Mouse (Mus musculus) MEL (cell line): ENCODE results near the gene Rbms3. TPM values are rescaled to one million over a fixed set of nuclear protein-coding genes. Genes with fewer than 3 reads are reported as not detected.

ENCODE experiments used
- DNase-seq: peaks from one replicate; pipeline ENCODE4 v3.0.0; 2011; ENCODE audit warnings: low read depth, low spot score
- H3K27ac ChIP-seq: 2 replicates; pipeline ENCODE4 v1.5.1; 2012; ENCODE audit warnings: low read depth, mild to moderate bottlenecking, control low read depth, low read length, moderate library complexity; ENCODE audit not compliant: control insufficient read depth
- H3K27me3 ChIP-seq, 2 experiments: fragments of 150-350 bp in 1 of 2; sonication (generic) in 1 of 2; 2 replicates each; pipeline ENCODE4 v1.6.1; 2012; ENCODE audit warnings: low read length in 2 of 2, mild to moderate bottlenecking in 2 of 2, improper control_type of control experiment in 1 of 2, moderate library complexity in 1 of 2; ENCODE audit not compliant: insufficient read depth in 2 of 2, control insufficient read depth in 1 of 2
- H3K36me3 ChIP-seq, 2 experiments: 2 replicates each; pipeline ENCODE4 v1.6.1; 2012 to 2014; ENCODE audit warnings: low read length in 2 of 2, improper control_type of control experiment in 1 of 2, inconsistent platforms in 1 of 2, mild to moderate bottlenecking in 1 of 2; ENCODE audit not compliant: insufficient read depth in 2 of 2, control insufficient read depth in 1 of 2
- H3K4me1 ChIP-seq, 2 experiments: fragments of 150-350 bp in 1 of 2; sonication (generic) in 1 of 2; 2 replicates each; pipeline ENCODE4 v1.6.1; 2012; ENCODE audit warnings: low read length in 2 of 2, improper control_type of control experiment in 1 of 2, mild to moderate bottlenecking in 1 of 2; ENCODE audit not compliant: insufficient read depth in 2 of 2, control insufficient read depth in 1 of 2
- H3K4me3 ChIP-seq, 2 experiments: fragments of 150-350 bp in 1 of 2; sonication (generic) in 1 of 2; 2 replicates each; pipeline ENCODE4 v1.5.1; 2012; ENCODE audit warnings: low read depth in 2 of 2, low read length in 2 of 2, mild to moderate bottlenecking in 2 of 2, moderate library complexity in 2 of 2, control low read depth in 1 of 2, improper control_type of control experiment in 1 of 2; ENCODE audit not compliant: control insufficient read depth in 1 of 2, insufficient read depth in 1 of 2
- H3K79me2 ChIP-seq: 2 replicates; pipeline ENCODE4 v1.6.1; 2012; ENCODE audit warnings: mild to moderate bottlenecking, low read length, moderate library complexity; ENCODE audit not compliant: control insufficient read depth, poor library complexity, insufficient read depth
- H3K9ac ChIP-seq: 2 replicates; pipeline ENCODE4 v1.6.1; 2012; ENCODE audit warnings: low read depth, mild to moderate bottlenecking, control low read depth, low read length, moderate library complexity; ENCODE audit not compliant: control insufficient read depth, poor library complexity, severe bottlenecking
- H3K9me3 ChIP-seq: fragments of 150-350 bp; sonication (generic); replicated peaks from 2 replicates; pipeline ENCODE4 v1.6.1; 2012; ENCODE audit warnings: mild to moderate bottlenecking, low read length, improper control_type of control experiment, moderate library complexity; ENCODE audit not compliant: insufficient read depth
- BHLHE40 ChIP-seq: IDR thresholded peaks from 2 replicates; pipeline ENCODE4 v1.6.1; 2012; ENCODE audit warnings: low read depth, mild to moderate bottlenecking, inconsistent platforms, low read length, improper control_type of control experiment, borderline replicate concordance
- CHD1 ChIP-seq: IDR thresholded peaks from 2 replicates; pipeline ENCODE4 v1.6.1; 2012; ENCODE audit warnings: low read depth, mild to moderate bottlenecking, inconsistent platforms, low read length, improper control_type of control experiment
- E2F4 ChIP-seq: IDR thresholded peaks from 2 replicates; pipeline ENCODE4 v1.6.1; 2011; ENCODE audit warnings: low read depth, low read length, improper control_type of control experiment, borderline replicate concordance
- ETS1 ChIP-seq: IDR thresholded peaks from 2 replicates; pipeline ENCODE4 v1.6.1; 2012; ENCODE audit warnings: low read depth, mild to moderate bottlenecking, inconsistent platforms, low read length, improper control_type of control experiment, moderate library complexity
- GABPA ChIP-seq: IDR thresholded peaks from 2 replicates; pipeline ENCODE4 v1.6.1; 2012; ENCODE audit warnings: low read depth, mild to moderate bottlenecking, inconsistent platforms, low read length, improper control_type of control experiment, moderate library complexity
- JUND ChIP-seq: IDR thresholded peaks from 2 replicates; pipeline ENCODE4 v1.6.1; 2011; ENCODE audit warnings: low read depth, mild to moderate bottlenecking, improper control_type of control experiment, low read length
- KAT2A ChIP-seq: conservative IDR thresholded peaks from 2 replicates; pipeline ENCODE4 v1.6.1; 2012; ENCODE audit warnings: low read depth, low read length, improper control_type of control experiment, inconsistent platforms
- MAFK ChIP-seq: IDR thresholded peaks from 2 replicates; pipeline ENCODE4 v1.6.1; 2011; ENCODE audit warnings: low read depth, mild to moderate bottlenecking, low read length, improper control_type of control experiment, borderline replicate concordance
- MAZ ChIP-seq: IDR thresholded peaks from 2 replicates; pipeline ENCODE4 v1.6.1; 2012; ENCODE audit warnings: low read depth, mild to moderate bottlenecking, inconsistent platforms, low read length, improper control_type of control experiment
- MXI1 ChIP-seq: IDR thresholded peaks from 2 replicates; pipeline ENCODE4 v1.6.1; 2011; ENCODE audit warnings: mild to moderate bottlenecking, low read depth, low read length, improper control_type of control experiment
- NELFE ChIP-seq: IDR thresholded peaks from 2 replicates; pipeline ENCODE4 v1.6.1; 2011; ENCODE audit warnings: low read depth, low read length, improper control_type of control experiment
- NRF1 ChIP-seq: IDR thresholded peaks from 2 replicates; pipeline ENCODE4 v1.6.1; 2014; ENCODE audit warnings: low read depth, mild to moderate bottlenecking, inconsistent platforms, low read length, improper control_type of control experiment, moderate library complexity; ENCODE audit not compliant: poor library complexity, insufficient read depth, severe bottlenecking
- POLR2A ChIP-seq, 2 experiments: IDR thresholded peaks; 2 replicates each; pipeline ENCODE4 v1.6.1; 2011 to 2012; ENCODE audit warnings: low read length in 2 of 2, mild to moderate bottlenecking in 2 of 2, control low read depth in 1 of 2, improper control_type of control experiment in 1 of 2, low read depth in 1 of 2, moderate library complexity in 1 of 2; ENCODE audit not compliant: control insufficient read depth in 1 of 2, insufficient read depth in 1 of 2, poor library complexity in 1 of 2
- POLR2AphosphoS2 ChIP-seq: IDR thresholded peaks from 2 replicates; pipeline ENCODE4 v1.6.1; 2011; ENCODE audit warnings: low read length, improper control_type of control experiment
- POLR2AphosphoS5 ChIP-seq: IDR thresholded peaks from 2 replicates; pipeline ENCODE4 v1.6.1; 2012; ENCODE audit warnings: low read depth, borderline replicate concordance, mild to moderate bottlenecking, inconsistent platforms, low read length, moderate library complexity, mixed read lengths
- RCOR1 ChIP-seq: IDR thresholded peaks from 2 replicates; pipeline ENCODE4 v1.6.1; 2012; ENCODE audit warnings: low read depth, mild to moderate bottlenecking, inconsistent platforms, low read length, improper control_type of control experiment
- SIN3A ChIP-seq: IDR thresholded peaks from 2 replicates; pipeline ENCODE4 v1.6.1; 2012; ENCODE audit warnings: low read length, improper control_type of control experiment, inconsistent platforms
- SMC3 ChIP-seq: IDR thresholded peaks from 2 replicates; pipeline ENCODE4 v1.6.1; 2011; ENCODE audit warnings: low read depth, low read length, improper control_type of control experiment
- UBTF ChIP-seq: IDR thresholded peaks from 2 replicates; pipeline ENCODE4 v1.6.1; 2012; ENCODE audit warnings: low read depth, mild to moderate bottlenecking, inconsistent platforms, low read length, improper control_type of control experiment, moderate library complexity, borderline replicate concordance; ENCODE audit not compliant: insufficient read depth
- ZC3H11A ChIP-seq: IDR thresholded peaks from 2 replicates; pipeline ENCODE4 v1.6.1; 2012; ENCODE audit warnings: low read depth, mild to moderate bottlenecking, inconsistent platforms, low read length, improper control_type of control experiment
- polyA plus RNA-seq, 2 experiments: library from polyadenylated mRNA; stranded (reverse) in 1 of 2; unstranded in 1 of 2; fragments of >175 nt in 1 of 2; fragments of >200 nt in 1 of 2; gene quantifications; 2 replicates each; pipeline versions ENCODE4 v1.2.1 to v1.2.4; 2012; ENCODE audit warnings: low replicate concordance in 2 of 2, low read depth in 1 of 2; ENCODE audit not compliant: insufficient read length in 2 of 2, insufficient read depth in 1 of 2, missing spikeins in 1 of 2
- total RNA-seq: library from RNA; depleted of rRNA; stranded (reverse); fragments of 300-350 nt; gene quantifications from 2 replicates; pipeline ENCODE4 v1.2.3, GENCODE M21; 2012

Gene Rbms3
- total and polyA plus RNA-seq, 3 experiments, result not detected

DNA sequence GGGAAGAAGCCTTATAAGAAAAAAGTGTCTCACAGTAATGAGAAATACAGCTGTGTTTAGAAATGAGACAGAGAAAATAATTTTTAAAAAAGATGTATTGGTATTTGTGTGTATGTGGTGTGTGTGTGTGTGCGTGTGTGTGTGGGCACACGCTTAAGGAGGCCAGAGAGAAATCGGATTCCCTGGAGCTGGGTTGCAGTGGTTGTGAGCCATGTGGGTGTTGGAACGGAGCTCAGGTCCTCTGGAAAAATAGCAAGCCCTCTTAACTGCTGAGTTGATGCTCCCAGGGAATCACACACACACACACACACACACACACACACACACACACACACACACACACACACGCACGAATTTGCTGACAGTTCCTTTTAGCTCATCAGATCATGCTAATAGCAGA is 900.5 kb downstream of the Rbms3 start:
- Histone ChIP-seq H3K27me3 (no peaks in the 10 kb centered on the region; a peak in 1 of 4 replicates), H3K4me1 (no peaks in the 10 kb centered on the region), H3K27ac (no peak overlapping the region), H3K79me2 (no peaks in the 10 kb centered on the region), H3K4me3 (no peak overlapping the region), H3K9ac (no peak overlapping the region), H3K36me3 (no peaks in the 10 kb centered on the region), H3K9me3 (no peaks in the 10 kb centered on the region)
- no peak for DNase-seq
- TF ChIP-seq NRF1 (no peak), RCOR1 (no peak), POLR2AphosphoS2 (no peak), E2F4 (no peak), UBTF (no peak), SIN3A (no peak), BHLHE40 (no peak)

DNA sequence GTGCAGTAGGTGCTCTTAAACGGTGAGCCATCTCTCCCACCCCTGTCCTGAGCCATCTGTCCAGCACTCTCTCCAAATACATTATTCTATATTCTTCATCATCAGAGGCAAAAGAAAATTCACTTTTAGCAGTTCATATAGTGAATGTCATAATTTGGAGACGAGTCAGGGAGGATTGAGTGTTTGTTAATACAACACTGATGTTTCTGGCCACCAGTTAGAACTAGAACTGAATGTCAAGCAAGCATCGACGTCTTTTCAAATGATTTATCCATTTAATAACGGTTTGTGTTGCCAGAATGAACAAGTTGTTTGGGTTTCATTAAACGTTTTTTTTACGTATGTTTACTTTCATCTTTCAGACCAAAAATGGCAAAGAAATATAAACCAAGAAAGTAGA is 901.1 kb downstream of the Rbms3 start:
- no peak for TF ChIP-seq NELFE
- no peak for TF ChIP-seq UBTF
- TF ChIP-seq MAFK, result no peak
- no peak for TF ChIP-seq MXI1
- TF ChIP-seq POLR2AphosphoS5, result no peak
- TF ChIP-seq ZC3H11A, result no peak
- TF ChIP-seq BHLHE40, result no peak
- no peak for TF ChIP-seq CHD1
- no peak for TF ChIP-seq SMC3
- no peak for TF ChIP-seq ETS1
- no peak for TF ChIP-seq JUND
- no peak for TF ChIP-seq MAZ
- no peak for TF ChIP-seq GABPA
- TF ChIP-seq RCOR1, result no peak
- TF ChIP-seq POLR2A (IDR thresholded peaks at IDR 0.05; ENCODE audit: control insufficient read depth in 1 of 2, insufficient read depth in 1 of 2, low read depth in 1 of 2, low read length in 2 of 2, poor library complexity in 1 of 2), result no peak
- no peak for TF ChIP-seq KAT2A
- TF ChIP-seq SIN3A, result no peak
- Histone ChIP-seq H3K36me3 (no peaks in the 10 kb centered on the region), H3K9me3 (no peaks in the 10 kb centered on the region), H3K4me1 (no peaks in the 10 kb centered on the region), H3K4me3 (no peak overlapping the region), H3K27ac (no peak overlapping the region), H3K9ac (no peak overlapping the region), H3K79me2 (no peaks in the 10 kb centered on the region), H3K27me3 (no peaks in the 10 kb centered on the region; a peak in 1 of 4 replicates)
- DNase-seq, result no peak
